Mouse (Mus musculus) layer of hippocampus, adult 9-10 months (tissue): ENCODE results near the gene Padi3.
A peak's percentile ranks its signal among the peaks of the same experiment; 100 is the strongest.

Experiments
- DNase-seq: peaks from one replicate; pipeline ENCODE4 v3.0.0; 2022; ENCODE audit warnings: low spot score

Gene Padi3

DNA sequence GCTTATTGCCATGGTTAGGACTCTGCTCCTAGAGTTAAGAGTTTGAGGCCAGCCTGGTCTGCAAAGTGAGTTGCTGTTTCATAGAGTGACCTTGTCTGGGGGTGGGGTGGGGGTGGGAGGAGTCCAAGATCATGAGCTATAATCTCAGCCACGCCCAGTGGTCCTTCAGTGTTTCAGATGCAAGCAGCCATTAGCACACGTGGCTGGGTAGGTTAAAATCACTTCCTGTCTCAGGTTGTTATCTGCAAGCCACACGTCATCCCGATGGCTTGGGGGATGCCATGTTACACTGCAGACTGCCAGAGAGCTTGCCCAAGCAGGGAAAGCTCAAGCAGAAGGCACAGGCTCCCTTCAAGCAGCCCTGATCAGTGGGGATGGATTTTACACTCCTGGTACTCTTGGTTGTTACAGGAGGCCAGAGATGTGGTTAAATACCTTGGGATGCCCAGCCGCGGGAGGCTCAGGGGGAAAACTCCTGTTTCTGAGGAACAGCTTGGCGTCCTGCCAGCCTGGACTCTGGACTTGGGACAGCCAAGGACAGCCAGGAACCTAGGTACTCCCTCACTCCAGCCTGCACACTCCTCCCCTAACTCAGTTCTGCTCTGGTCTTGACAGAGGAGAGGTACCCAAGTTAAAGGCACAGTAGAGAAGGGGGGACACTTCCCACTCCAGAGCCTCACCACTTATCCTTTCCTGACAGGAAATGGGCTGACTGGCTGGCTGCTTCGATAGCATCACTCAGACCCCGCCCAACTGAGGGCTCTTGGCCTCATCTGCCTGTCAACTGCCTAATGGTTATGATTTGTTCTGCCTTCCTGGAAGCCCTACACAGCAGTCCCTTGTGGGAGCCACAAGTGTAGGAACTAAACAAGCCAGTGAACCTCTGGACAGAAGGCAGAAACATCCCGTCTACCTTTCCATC is 5.8 kb upstream of the Padi3 start:
- DNase-seq = no peak

- no peak for DNase-seq
Observed at GRCm38 (mm10) chr4:140815496-140815895, 5.0 kb upstream of the Padi3 start.

GRCm38 (mm10) chr4:140814241-140815225 is 4.1 kb upstream of the Padi3 start:
- DNase-seq = peak; percentile 4

DNA sequence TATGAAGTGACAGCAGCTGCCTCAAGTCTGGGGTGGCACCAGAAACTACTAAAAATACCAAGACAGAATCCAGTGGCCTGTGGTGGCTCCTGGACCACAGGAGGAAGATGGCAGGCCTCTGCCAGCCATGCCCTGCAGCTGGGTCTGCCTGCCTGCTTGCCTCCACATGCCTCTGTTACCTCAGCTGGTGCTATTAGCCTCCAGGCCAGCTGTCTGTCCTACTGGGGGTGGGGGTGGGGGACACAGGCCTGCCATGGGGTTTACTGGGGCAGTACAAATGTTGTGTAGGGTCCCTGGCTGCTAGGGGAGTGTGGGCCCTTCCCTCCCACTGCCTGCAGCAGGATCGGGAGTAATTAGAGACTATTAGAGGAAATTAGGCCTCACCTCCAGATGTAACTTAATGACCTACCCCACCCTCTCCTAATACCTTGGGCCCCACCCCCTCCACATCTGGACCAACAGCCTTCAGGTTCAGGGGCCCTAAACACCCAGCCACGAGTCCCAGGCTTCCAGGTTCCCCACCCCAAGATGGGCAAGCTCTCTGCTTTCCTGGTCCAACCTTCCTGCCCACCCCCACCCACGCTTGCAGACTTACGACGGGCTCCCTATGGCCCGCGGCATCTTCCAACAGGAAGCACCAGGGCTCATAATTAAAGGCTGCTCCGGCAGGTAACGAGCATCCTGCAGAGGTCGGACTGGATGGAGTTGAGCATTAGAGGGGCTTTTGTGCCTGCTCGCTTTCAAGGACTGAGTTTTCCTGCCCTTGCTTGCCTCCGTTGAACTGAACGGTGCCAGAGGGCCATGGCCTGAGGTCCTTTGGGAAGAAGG is 3.1 kb upstream of the Padi3 start:
- no peak for DNase-seq

DNA sequence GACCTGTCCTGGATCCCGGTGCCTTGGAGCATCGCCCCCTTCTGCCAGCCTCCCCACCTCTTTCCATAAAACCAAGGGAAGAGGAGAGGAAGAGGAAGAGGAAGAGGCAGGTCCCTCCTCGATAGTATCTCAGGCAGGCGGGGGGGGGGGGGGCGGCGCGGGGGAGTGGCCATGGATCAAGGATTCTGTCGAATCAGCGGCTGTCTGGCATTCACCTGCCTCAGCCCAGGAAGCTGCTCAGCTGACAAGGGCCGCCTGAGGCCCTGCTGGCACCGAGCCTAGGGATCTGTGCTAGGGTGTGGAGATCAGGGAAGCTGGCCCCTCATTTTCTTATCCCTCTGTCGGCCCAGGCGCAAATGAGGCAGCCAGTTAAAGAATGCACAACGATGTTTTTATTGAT is 2.2 kb upstream of the Padi3 start:
- DNase-seq = no peak

- DNase-seq = no peak
Observed at GRCm38 (mm10) chr4:140812191-140812590, 1.7 kb upstream of the Padi3 start.

DNA sequence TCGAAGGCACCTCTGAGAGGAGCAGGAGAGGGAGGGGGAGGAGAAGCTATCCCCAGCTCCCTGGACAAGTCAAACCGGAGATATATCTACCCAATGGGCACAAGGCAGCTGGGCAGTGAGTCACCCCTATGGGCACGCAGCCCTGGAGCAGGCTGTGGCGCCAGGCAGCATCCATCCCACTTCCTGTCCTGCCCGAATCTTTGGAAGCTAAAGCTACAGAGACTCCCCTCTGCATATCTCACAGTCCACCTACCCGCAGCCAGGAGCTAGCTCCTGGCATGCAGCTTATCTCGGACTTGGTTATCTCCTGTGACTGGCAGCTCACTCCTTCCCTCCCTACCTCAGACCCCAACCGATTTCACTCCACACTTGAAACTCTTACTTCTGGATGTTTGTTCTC is 1.3 kb downstream of the Padi3 start:
- DNase-seq = no peak

GRCm38 (mm10) chr4:140804601-140805000 is 5.8 kb downstream of the Padi3 start:
- DNase-seq = no peak

- DNase-seq = no peak
Observed at GRCm38 (mm10) chr4:140801364-140801763, 9.1 kb downstream of the Padi3 start.

DNA sequence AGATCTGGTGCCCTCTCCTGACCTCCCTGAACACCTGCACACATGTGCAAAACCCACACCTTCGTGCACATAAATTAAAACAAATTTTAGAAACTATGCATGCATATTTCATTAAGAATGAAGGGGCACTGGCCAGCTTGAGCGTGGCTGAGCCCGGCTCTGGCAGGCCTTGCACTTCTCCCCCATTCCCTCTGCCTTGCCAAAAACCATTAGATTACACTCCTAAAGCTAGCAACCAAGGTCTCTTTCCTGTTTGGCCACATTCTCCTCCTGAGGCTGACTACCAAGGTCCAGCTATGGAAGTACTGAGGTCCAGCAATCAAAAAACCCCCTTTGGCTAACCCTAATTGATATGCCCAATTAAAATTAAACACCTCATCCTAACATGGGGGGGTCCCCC is 13.7 kb downstream of the Padi3 start:
- DNase-seq = no peak

DNA sequence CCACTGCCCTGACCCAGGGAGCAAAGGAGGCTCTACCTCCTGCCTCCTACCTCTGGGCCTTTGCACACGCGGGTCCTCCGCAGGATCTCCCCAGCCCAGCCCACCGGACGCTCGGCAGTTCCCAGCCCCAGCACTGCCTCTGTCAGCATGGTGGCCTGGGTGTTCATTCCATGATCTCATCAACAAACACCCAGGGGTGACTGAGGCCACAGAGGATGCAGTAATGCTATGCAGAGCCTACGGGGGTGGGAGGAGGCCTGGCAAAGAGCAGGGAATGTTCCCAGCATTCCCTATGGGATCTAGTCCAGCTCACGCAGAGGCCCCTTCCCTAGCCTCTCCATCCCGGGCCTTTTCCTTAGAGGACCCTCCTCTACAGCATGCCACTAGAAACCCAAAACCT is 15.8 kb downstream of the Padi3 start:
- DNase-seq = no peak

GRCm38 (mm10) chr4:140793795-140794194 is 16.7 kb downstream of the Padi3 start:
- no peak for DNase-seq

- no peak for DNase-seq
Observed at GRCm38 (mm10) chr4:140792584-140792983, 17.9 kb downstream of the Padi3 start.

GRCm38 (mm10) chr4:140791071-140791470 is 19.4 kb downstream of the Padi3 start:
- no peak for DNase-seq

- no peak for DNase-seq
Observed at GRCm38 (mm10) chr4:140789983-140790382, 20.5 kb downstream of the Padi3 start.

- DNase-seq = peak; percentile 15
Observed at GRCm38 (mm10) chr4:140788983-140789382, 21.5 kb downstream of the Padi3 start.

GRCm38 (mm10) chr4:140788264-140788663 is 22.2 kb downstream of the Padi3 start:
- DNase-seq = no peak

- DNase-seq = no peak
Observed at GRCm38 (mm10) chr4:140787414-140787813, 23.0 kb downstream of the Padi3 start.

GRCm38 (mm10) chr4:140785217-140785616 is 25.2 kb downstream of the Padi3 start:
- DNase-seq = no peak

DNA sequence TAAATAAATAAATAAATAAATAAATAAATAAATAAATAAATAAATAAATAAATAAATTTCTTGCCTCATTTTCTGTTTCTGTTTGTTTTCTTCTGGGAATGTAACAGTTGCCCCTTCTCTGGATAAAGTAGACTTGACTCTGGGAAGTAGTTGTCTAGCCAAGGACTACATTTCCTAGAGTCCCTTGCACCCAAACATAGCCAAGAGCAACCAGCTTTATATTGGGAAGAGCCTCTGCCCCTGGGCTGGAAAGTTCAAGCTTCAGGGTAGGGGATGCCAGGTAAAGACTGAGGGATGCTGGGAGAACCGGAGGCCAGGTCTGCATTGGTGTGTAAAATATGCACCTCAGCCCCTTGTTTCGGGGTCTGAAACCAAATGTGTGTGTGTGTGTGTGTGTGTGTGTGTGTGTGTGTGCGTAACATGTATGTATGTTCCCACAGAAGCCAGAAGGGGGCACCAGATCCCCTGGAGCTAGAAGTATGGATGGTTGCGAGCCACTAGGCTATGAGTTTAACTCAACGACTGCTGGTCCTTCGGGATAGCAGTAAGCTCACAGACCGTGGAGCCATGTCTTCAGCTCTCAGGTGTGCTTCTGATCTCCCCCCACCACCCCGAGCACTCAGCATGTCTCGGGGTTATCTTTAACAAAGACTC is 26.0 kb downstream of the Padi3 start:
- DNase-seq = no peak

DNA sequence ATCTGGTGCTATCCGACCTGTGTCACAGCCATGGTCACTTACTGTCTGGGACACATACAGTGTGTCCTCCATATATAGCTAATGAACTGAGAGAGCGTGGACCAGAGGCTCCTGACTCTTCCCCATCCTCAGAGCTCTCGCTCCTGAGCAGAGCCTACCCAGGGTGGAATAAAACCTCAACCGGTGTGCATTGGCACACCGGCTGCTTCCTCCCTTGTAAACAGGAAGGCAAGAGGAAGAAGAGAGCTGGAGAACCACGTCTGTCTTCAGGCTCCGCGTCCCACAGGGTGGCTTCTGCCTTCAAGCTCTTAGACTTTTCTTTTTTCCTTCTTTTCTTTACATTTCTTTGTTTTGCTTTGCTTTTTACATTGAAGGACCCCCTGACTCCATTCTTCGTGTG is 27.6 kb downstream of the Padi3 start:
- DNase-seq = no peak
